Mouse (Mus musculus) brain, embryonic 14.5 days (tissue): ENCODE measurements around the gene Tenm4.
"Not testable (repeated sequence)": the region's sequence is repeated elsewhere in the genome, so short reads cannot be mapped to it uniquely, and the experiment has no call there.

ENCODE experiments used
- CTCF ChIP-seq: fragments of 200-500 bp; IDR thresholded peaks from 2 replicates; pipeline ENCODE4 v1.5.1; 2012; ENCODE audit warnings: inconsistent platforms, mild to moderate bottlenecking, moderate library complexity, borderline replicate concordance; ENCODE audit not compliant: insufficient read depth, insufficient read length; ENCODE audit errors: extremely low read depth
- POLR2A ChIP-seq: fragments of 200-500 bp; IDR thresholded peaks from 2 replicates; pipeline ENCODE4 v1.6.1; 2012; ENCODE audit warnings: mild to moderate bottlenecking, inconsistent platforms, borderline replicate concordance; ENCODE audit not compliant: poor library complexity, insufficient read depth, insufficient read length, severe bottlenecking; ENCODE audit errors: extremely low read depth

- TF ChIP-seq CTCF, POLR2A: not testable (repeated sequence)
Measured at GRCm38 (mm10) chr7:96946501-96946900, 775.5 kb downstream of the Tenm4 start.
